Mouse (Mus musculus) activated CD4-positive, CD25-positive, alpha-beta regulatory T cell, adult 9 weeks (primary cell): ENCODE results near the gene Cd28. TPM values are rescaled to one million over a fixed set of nuclear protein-coding genes. Genes with fewer than 3 reads are reported as not detected.

Source experiments
- polyA plus RNA-seq: library from polyadenylated mRNA; unstranded; fragments of 100-300 nt; shearing (Covaris generic); gene quantifications from one replicate; pipeline ENCODE4 v1.2.1, GENCODE M21; 2017

The Cd28 gene
- polyA plus RNA-seq, result 220 TPM

GRCm38 (mm10) chr1:60716567-60716966 lies at the start of gene Cd28:
Gene Cd28 (plus strand): TSS chr1:60716800.

Other genes with a start within 250 kb of the Cd28 start
- 2.7 TPM for gene Raph1, start 149.7 kb upstream of the Cd28 start, polyA plus RNA-seq
- gene Ctla4, start 170.2 kb downstream of the Cd28 start, polyA plus RNA-seq, result 387 TPM